Mouse (Mus musculus) hindbrain, embryonic 12.5 days (tissue): ENCODE measurements around the gene Myadml2. TPM values are rescaled to one million over a fixed set of nuclear protein-coding genes. Genes with fewer than 3 reads are reported as not detected.

ENCODE experiments used
- ATAC-seq: fragments of 200-750 bp; cut with Nextera tagmentation; 2 replicates; pipeline ENCODE4 v1.8.0; 2017; ENCODE audit warnings: moderate TSS enrichment; ENCODE audit not compliant: low FRiP score
- H3K27ac ChIP-seq: fragments of 300-500 bp; sonication (generic); 2 replicates; pipeline ENCODE4 v1.5.1; 2016; ENCODE audit warnings: mild to moderate bottlenecking
- H3K27me3 ChIP-seq: fragments of 300-500 bp; sonication (generic); 2 replicates; pipeline ENCODE4 v1.6.1; 2016; ENCODE audit warnings: mild to moderate bottlenecking
- H3K36me3 ChIP-seq: fragments of 300-500 bp; sonication (generic); 2 replicates; pipeline ENCODE4 v1.6.1; 2016; ENCODE audit warnings: mild to moderate bottlenecking
- H3K4me1 ChIP-seq: fragments of 300-500 bp; sonication (generic); 2 replicates; pipeline ENCODE4 v1.6.1; 2016
- H3K4me2 ChIP-seq: fragments of 300-500 bp; sonication (generic); replicated peaks from 2 replicates; pipeline ENCODE4 v1.6.1; 2016; ENCODE audit warnings: mild to moderate bottlenecking
- H3K4me3 ChIP-seq: fragments of 300-500 bp; sonication (generic); 2 replicates; pipeline ENCODE4 v1.5.1; 2016; ENCODE audit warnings: mild to moderate bottlenecking
- H3K9ac ChIP-seq: fragments of 300-500 bp; sonication (generic); 2 replicates; pipeline ENCODE4 v1.6.1; 2016; ENCODE audit warnings: mild to moderate bottlenecking, moderate library complexity
- H3K9me3 ChIP-seq: fragments of 300-500 bp; sonication (generic); replicated peaks from 2 replicates; pipeline ENCODE4 v1.6.1; 2016; ENCODE audit warnings: mild to moderate bottlenecking
- WGBS: fragments of 180-500 bp; shearing (Covaris S2); methylation state at CpG from one replicate; pipeline ENCODE4 v1.1.7; 2016; 5-methylcytosine and 5-hydroxymethylcytosine counted together
- polyA plus RNA-seq: library from polyadenylated mRNA; unstranded; fragments of >200 nt; fragmentation: Nextera tagmentation; extraction: Ambion mirVana; gene quantifications from 2 replicates; pipeline ENCODE4 v1.2.1, GENCODE M21; 2016

Myadml2 gene
- polyA plus RNA-seq = 0.39 and 0.60 TPM in 2 replicates

DNA sequence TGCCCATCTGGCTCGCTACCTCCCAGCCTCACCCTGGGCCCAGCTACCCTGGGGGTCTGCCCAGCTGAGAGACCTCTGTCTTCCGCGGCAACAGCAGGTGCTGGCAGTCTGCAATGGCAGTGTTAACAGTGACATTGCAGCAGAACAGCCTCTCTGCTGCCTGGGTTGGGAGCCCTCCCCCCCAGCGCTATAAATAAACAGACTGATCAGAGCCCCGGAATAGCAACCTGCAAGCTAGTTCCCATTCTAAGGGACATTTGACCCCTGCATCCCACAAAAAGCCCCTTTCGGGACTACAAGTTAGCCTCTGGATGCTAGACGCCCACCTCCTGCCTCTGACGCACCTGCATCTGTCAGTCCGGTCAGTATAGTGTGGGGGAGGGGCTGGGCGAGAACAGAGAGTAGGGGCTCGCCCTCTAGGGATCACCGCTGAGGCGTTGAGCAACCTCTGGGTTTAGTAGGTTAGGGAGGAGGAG lies at the start of gene Myadml2:
TSS of gene Myadml2 (minus strand) at position 158 of the 476 bp plus-strand sequence.
- Histone ChIP-seq H3K36me3 (no peaks in the 10 kb centered on the region), H3K9me3 (no peaks in the 10 kb centered on the region), H3K27me3 (peaks cover 14% of the 10 kb centered on the region), H3K4me1 (peaks cover 15% of the 10 kb centered on the region), H3K4me3 (peak within 1 kb of the TSS; percentile 17), H3K27ac (no peak within 1 kb of the TSS), H3K4me2 (peak within 1 kb of the TSS; percentile 48), H3K9ac (peak within 1 kb of the TSS; percentile 50; the same call in 1 of the 2 replicates)
- WGBS = 7% methylated on average over 13 of the region's 13 CpGs
- no peak for ATAC-seq

GRCm38 (mm10) chr11:120697741-120698140 lies 49.8 kb upstream of the Myadml2 start:
- H3K4me3 ChIP-seq = no peak overlapping the region
- H3K27me3 ChIP-seq = no peaks in the 10 kb centered on the region
- peak overlapping the region; percentile 9; the same call in 1 of the 2 replicates for H3K9ac ChIP-seq
- H3K9me3 ChIP-seq = no peaks in the 10 kb centered on the region
- WGBS = 66% methylated on average over 10 of the region's 10 CpGs
- no peak overlapping the region for H3K4me2 ChIP-seq
- ATAC-seq = no peak
- H3K4me1 ChIP-seq = peaks cover 18% of the 10 kb centered on the region
- no peak overlapping the region for H3K27ac ChIP-seq
- H3K36me3 ChIP-seq = peaks cover 48% of the 10 kb centered on the region

GRCm38 (mm10) chr11:120696568-120696967 lies 48.6 kb upstream of the Myadml2 start:
- WGBS = 92% methylated on average over 6 of the region's 6 CpGs

GRCm38 (mm10) chr11:120695641-120696040 lies 47.7 kb upstream of the Myadml2 start:
- no peak overlapping the region for H3K4me3 ChIP-seq
- peak overlapping the region; percentile 8; the same call in 1 of the 2 replicates for H3K9ac ChIP-seq
- H3K9me3 ChIP-seq = no peaks in the 10 kb centered on the region
- ATAC-seq = no peak
- H3K27me3 ChIP-seq = no peaks in the 10 kb centered on the region
- peaks cover 18% of the 10 kb centered on the region for H3K4me1 ChIP-seq
- H3K4me2 ChIP-seq = no peak overlapping the region
- peak overlapping the region; percentile 37; the same call in 1 of the 2 replicates for H3K27ac ChIP-seq
- WGBS = 35% methylated on average over 12 of the region's 12 CpGs
- peaks cover 47% of the 10 kb centered on the region for H3K36me3 ChIP-seq

More at GRCm38 (mm10) chr11:120696568-120696967, 48.6 kb upstream of the Myadml2 start:
- H3K27me3 ChIP-seq = no peaks in the 10 kb centered on the region
- no peak overlapping the region for H3K9ac ChIP-seq
- no peak overlapping the region for H3K4me3 ChIP-seq
- ATAC-seq = no peak
- H3K36me3 ChIP-seq = peaks cover 48% of the 10 kb centered on the region
- no peaks in the 10 kb centered on the region for H3K9me3 ChIP-seq
- peaks cover 18% of the 10 kb centered on the region for H3K4me1 ChIP-seq
- no peak overlapping the region for H3K27ac ChIP-seq
- no peak overlapping the region for H3K4me2 ChIP-seq

DNA sequence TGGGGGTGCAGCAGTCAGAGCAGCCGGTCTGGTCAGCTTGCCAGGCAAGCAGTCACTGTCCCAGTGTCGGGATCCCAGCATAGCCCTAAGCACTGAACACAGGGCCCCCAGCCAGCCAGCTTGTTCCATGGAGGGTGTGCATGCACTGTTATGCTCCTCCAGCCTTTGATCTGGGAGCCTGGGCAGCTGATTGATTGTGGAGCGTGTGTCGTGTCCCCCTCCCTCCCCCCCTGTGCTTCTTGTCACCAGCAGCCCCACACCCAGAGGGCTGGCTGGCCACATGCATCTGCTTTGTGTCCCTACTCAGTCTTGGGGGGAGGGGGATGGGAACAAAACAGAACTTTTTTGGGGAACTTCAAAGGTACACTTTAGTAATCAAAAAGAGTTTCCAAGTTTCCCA lies 47.2 kb upstream of the Myadml2 start:
- 14% methylated on average over 4 of the region's 4 CpGs for WGBS
- peak overlapping the region; percentile 32; the same call in 1 of the 2 replicates for H3K9ac ChIP-seq
- no peak overlapping the region for H3K4me2 ChIP-seq
- H3K4me1 ChIP-seq = peaks cover 18% of the 10 kb centered on the region
- ATAC-seq = peak; percentile 48; the same call in 1 of the 2 replicates
- H3K36me3 ChIP-seq = peaks cover 51% of the 10 kb centered on the region
- peak overlapping the region; percentile 37 for H3K27ac ChIP-seq
- H3K27me3 ChIP-seq = no peaks in the 10 kb centered on the region
- no peak overlapping the region for H3K4me3 ChIP-seq
- no peaks in the 10 kb centered on the region for H3K9me3 ChIP-seq

DNA sequence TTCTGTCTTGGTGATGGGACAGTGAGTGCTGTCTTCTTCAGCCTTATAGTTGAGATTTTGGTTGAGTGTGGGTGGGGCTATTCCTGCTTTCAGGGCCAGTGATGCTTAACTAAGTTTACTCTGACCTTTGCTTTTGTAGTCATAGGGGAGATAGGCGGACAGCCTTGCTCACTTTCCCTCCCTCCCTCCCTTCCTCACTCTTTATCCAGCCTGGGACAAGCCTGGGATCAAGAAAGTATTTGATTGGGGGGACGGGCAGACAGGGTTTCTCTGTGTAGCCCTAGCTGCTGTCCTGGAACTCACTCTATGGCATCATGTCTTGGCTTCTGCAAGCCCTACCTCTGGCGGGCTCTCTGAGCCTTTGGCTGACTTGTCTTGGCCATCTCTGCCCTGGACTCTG lies 45.5 kb upstream of the Myadml2 start:
- Histone ChIP-seq H3K36me3 (peaks cover 52% of the 10 kb centered on the region), H3K27me3 (no peaks in the 10 kb centered on the region), H3K9ac (no peak overlapping the region), H3K9me3 (no peaks in the 10 kb centered on the region), H3K4me2 (no peak overlapping the region), H3K4me3 (no peak overlapping the region), H3K27ac (no peak overlapping the region), H3K4me1 (peaks cover 18% of the 10 kb centered on the region)
- ATAC-seq = no peak
- 58% methylated on average over 3 of the region's 3 CpGs for WGBS

GRCm38 (mm10) chr11:120692471-120693011 lies 44.6 kb upstream of the Myadml2 start:
- no peak overlapping the region for H3K27ac ChIP-seq
- H3K4me2 ChIP-seq = no peak overlapping the region
- ATAC-seq = no peak
- H3K36me3 ChIP-seq = peaks cover 61% of the 10 kb centered on the region
- H3K4me1 ChIP-seq = peaks cover 18% of the 10 kb centered on the region
- no peaks in the 10 kb centered on the region for H3K9me3 ChIP-seq
- H3K27me3 ChIP-seq = no peaks in the 10 kb centered on the region
- H3K9ac ChIP-seq = no peak overlapping the region
- H3K4me3 ChIP-seq = no peak overlapping the region
- 95% methylated on average over 4 of the region's 4 CpGs for WGBS

GRCm38 (mm10) chr11:120689365-120689764 lies 41.4 kb upstream of the Myadml2 start:
- H3K36me3 ChIP-seq = peaks cover 68% of the 10 kb centered on the region
- no peaks in the 10 kb centered on the region for H3K27me3 ChIP-seq
- 90% methylated on average over 3 of the region's 3 CpGs for WGBS
- peaks cover 11% of the 10 kb centered on the region; the same call in 1 of the 2 replicates for H3K4me1 ChIP-seq
- no peak overlapping the region for H3K27ac ChIP-seq
- H3K9me3 ChIP-seq = no peaks in the 10 kb centered on the region
- H3K9ac ChIP-seq = 0 out of 2 replicates have a peak overlapping the region, but pooled peaks have one; percentile 27
- no peak overlapping the region for H3K4me3 ChIP-seq
- no peak for ATAC-seq
- H3K4me2 ChIP-seq = no peak overlapping the region

DNA sequence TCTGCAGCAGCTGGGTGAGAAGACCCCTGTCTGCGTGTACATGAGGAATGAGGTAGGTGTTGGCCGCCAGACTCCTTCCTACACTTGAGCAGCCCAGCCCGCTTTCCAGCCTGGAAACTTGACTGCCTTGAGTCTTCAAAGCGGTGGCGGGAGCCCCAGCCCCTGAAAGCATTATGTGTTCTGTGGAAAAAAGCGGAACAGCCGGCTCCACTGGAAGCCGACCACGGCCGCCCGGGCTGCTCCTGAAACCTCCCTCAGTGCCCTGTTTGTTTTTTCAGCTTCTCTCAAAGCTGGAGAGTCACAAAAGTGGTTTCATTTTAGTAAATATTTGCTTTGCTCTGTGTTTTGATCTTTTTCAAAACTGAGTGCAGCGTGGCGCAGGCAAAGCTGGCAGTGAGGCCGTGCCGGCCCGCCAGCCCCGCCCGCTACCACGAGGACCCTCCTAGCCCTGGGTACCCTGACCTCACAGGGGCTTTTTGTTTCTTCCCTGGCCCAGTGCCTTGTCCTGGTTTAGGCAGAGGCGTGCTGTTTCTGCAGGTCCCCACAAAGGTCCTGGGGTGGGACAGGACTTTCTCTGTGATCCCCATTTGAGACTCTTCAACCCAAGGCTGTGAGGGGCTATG lies 38.8 kb upstream of the Myadml2 start:
- Histone ChIP-seq H3K27ac (peak overlapping the region; percentile 12; the same call in 1 of the 2 replicates), H3K36me3 (peaks cover 70% of the 10 kb centered on the region)

DNA sequence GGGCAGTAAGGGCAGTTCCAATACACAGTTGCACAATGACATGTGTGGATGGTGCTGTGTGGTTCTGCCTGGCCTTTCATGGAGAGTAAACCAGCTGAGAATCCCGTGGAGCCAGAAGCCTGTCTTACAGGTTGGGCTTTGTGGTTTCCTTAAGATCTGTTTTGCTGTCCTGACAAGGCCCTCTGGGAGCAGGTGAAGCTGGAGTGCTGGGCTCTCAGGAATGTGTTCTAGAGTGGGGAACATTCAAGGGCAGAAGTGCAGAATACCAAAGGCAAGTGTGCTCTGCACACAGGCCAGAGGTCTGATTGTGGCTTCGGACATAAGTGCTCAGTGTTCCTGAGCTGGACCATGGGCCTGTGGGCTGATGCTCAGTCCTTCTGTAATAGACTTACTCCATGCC lies 36.7 kb upstream of the Myadml2 start:
- no peak overlapping the region for H3K9ac ChIP-seq
- peaks cover 75% of the 10 kb centered on the region for H3K36me3 ChIP-seq
- 88% methylated on average over 2 of the region's 2 CpGs for WGBS
- peaks cover 10% of the 10 kb centered on the region; the same call in 1 of the 2 replicates for H3K4me1 ChIP-seq
- no peaks in the 10 kb centered on the region for H3K9me3 ChIP-seq
- no peaks in the 10 kb centered on the region for H3K27me3 ChIP-seq
- H3K27ac ChIP-seq = no peak overlapping the region
- H3K4me3 ChIP-seq = no peak overlapping the region
- no peak for ATAC-seq
- no peak overlapping the region for H3K4me2 ChIP-seq

More for the DNA sequence above, 38.8 kb upstream of the Myadml2 start:
- Histone ChIP-seq H3K9me3 (no peaks in the 10 kb centered on the region), H3K4me1 (peaks cover 10% of the 10 kb centered on the region; the same call in 1 of the 2 replicates), H3K4me3 (no peak overlapping the region), H3K4me2 (no peak overlapping the region), H3K9ac (no peak overlapping the region), H3K27me3 (no peaks in the 10 kb centered on the region)
- ATAC-seq = no peak
- WGBS = 57% methylated on average over 20 of the region's 20 CpGs

GRCm38 (mm10) chr11:120684086-120684485 lies 36.1 kb upstream of the Myadml2 start:
- Histone ChIP-seq H3K9me3 (no peaks in the 10 kb centered on the region), H3K4me2 (no peak overlapping the region), H3K36me3 (peaks cover 75% of the 10 kb centered on the region), H3K4me1 (peaks cover 10% of the 10 kb centered on the region; the same call in 1 of the 2 replicates), H3K4me3 (no peak overlapping the region), H3K9ac (no peak overlapping the region), H3K27me3 (no peaks in the 10 kb centered on the region), H3K27ac (no peak overlapping the region)
- WGBS = 87% methylated on average over 2 of the region's 2 CpGs
- ATAC-seq = no peak

DNA sequence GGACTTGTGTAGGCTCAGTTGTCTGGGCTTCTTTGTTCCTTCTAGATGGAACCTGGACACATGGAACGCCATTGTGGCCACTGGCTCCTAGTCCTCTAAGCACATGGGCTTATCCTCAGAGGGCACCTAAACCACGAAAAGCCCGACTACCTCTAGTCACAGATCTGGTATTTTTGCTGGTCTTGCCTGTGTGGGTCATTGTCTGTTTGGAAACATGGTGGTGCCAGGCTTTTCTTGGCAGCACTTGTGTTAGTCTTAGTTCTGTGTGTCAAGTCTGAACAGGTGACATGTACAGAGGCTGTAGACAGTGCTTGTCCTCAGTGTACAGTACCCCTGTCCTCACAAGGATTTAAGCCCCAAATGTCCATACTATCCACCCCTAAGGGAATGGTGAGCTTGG lies 35.6 kb upstream of the Myadml2 start:
- no peak for ATAC-seq
- H3K27me3 ChIP-seq = no peaks in the 10 kb centered on the region
- peaks cover 10% of the 10 kb centered on the region; the same call in 1 of the 2 replicates for H3K4me1 ChIP-seq
- H3K4me3 ChIP-seq = no peak overlapping the region
- H3K27ac ChIP-seq = no peak overlapping the region
- no peak overlapping the region for H3K4me2 ChIP-seq
- H3K9ac ChIP-seq = no peak overlapping the region
- peaks cover 75% of the 10 kb centered on the region for H3K36me3 ChIP-seq
- 91% methylated on average over 3 of the region's 3 CpGs for WGBS
- no peaks in the 10 kb centered on the region for H3K9me3 ChIP-seq
